Comparison of ENCODE assay signal across 9 mouse cellular contexts in the genomic region with DNA sequence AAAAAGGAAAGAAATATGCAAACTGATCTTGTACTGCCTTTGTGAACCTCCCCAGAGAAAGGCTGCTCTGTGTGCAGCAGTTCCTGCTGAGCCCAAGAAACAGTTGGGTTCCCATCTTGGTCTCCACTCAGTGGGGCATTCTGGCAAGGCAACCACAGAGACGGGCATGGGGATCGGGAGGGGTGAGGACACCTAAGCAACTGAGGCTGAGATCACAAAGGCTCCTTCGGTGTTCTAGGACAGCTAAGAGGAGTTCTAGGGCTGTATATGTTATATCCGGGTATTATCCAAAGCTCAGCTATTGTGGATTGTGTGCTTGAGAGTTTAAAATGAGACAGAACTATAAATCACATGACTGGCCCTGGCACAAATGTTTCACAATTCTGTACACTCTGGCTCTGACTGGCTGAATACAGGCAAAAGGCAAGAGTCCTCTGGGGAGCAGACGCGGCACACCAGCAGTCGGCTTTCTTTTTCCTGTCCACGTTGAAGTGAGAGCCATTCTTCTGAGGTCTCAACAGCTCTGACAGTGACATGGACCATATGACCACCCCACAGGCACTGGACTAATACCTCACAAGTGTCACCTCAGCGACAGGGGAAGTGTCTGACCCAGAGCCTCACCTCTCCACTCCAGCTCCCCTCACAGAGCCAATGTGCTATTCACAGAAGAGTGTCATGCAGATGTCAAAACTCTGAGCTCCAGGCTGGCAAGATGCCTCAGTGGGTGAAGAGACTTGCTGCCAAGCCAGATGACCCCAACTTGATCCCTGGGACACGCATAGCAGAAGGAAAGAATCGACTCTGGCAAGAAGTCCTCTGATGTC.
A peak's percentile ranks its signal among the peaks of the same experiment; 100 is the strongest.
DNase-seq lines count a peak whose midpoint lies in the region; ATAC-seq and TF ChIP-seq lines count a peak whose summit lies in the region.
"Had no signal": no experiment of that assay in that cellular context is flagged by ENCODE, and none has a peak within 500 bp of the region (broad histone marks: within the 10 kb centered on the region; RNA-seq: fewer than 3 reads in every experiment).

No protein-coding gene starts in this region.

- no peak overlapping the region for H3K9ac ChIP-seq in heart, postnatal 0 days (replicated peaks; ENCODE audit: low read depth, low read length)

- H3K9me3 ChIP-seq in heart, postnatal 0 days (replicated peaks; ENCODE audit: control insufficient read depth, low read length), result no peaks in the 10 kb centered on the region
- H3K9me3 ChIP-seq in limb, embryonic 10.5 days (replicated peaks), result no peaks in the 10 kb centered on the region

- peak; percentile 96 for DNase-seq in adipocyte (ENCODE audit: low spot score)
- DNase-seq in adrenal gland, postnatal 14 days, result peak; percentile 78
- peak; percentile 80 for DNase-seq in heart, postnatal 0 days (ENCODE audit: low spot score)
- DNase-seq in limb, embryonic 10.5 days (ENCODE audit: low spot score), result no peak
- no peak for DNase-seq in urinary bladder, postnatal 25 days (ENCODE audit: low spot score)
- no peak for DNase-seq in urinary bladder, postnatal 14 days (ENCODE audit: low spot score)
- no peak for DNase-seq in embryo, embryonic 11 days
- DNase-seq: layer of hippocampus, adult 9-11 months; thymus, adult 18-20 months had no signal

- H3K4me1 ChIP-seq in heart, postnatal 0 days (ENCODE audit: control insufficient read depth, insufficient read depth), result peaks cover 40% of the 10 kb centered on the region
- H3K4me1 ChIP-seq in limb, embryonic 10.5 days, result peaks cover 64% of the 10 kb centered on the region

- peak overlapping the region; percentile 83 for H3K27ac ChIP-seq in heart, postnatal 0 days (ENCODE audit: low read depth)
- peak overlapping the region; percentile 30; the same call in 1 of the 2 replicates for H3K27ac ChIP-seq in limb, embryonic 10.5 days

- no peaks in the 10 kb centered on the region for H3K27me3 ChIP-seq in heart, postnatal 0 days (ENCODE audit: control insufficient read depth, insufficient read depth, low read length)
- no peaks in the 10 kb centered on the region for H3K27me3 ChIP-seq in limb, embryonic 10.5 days (ENCODE audit: low read depth, poor library complexity, severe bottlenecking)

- TF ChIP-seq CTCF in heart, postnatal 0 days (IDR thresholded peaks at IDR 0.05; ENCODE audit: low read depth), result no peak

- peak; percentile 84 for ATAC-seq in heart, postnatal 0 days (ENCODE audit: insufficient read depth, low read depth)

- no peak; the same call in 1 of the 2 replicates for TF ChIP-seq EP300 in heart, postnatal 0 days (IDR thresholded peaks at IDR 0.05; ENCODE audit: low read depth)

- H3K4me3 ChIP-seq in heart, postnatal 0 days (ENCODE audit: low read depth, low read length), result no peak overlapping the region
- no peak overlapping the region for H3K4me3 ChIP-seq in limb, embryonic 10.5 days

- no peaks in the 10 kb centered on the region for H3K36me3 ChIP-seq in heart, postnatal 0 days (replicated peaks; ENCODE audit: control insufficient read depth, insufficient read depth, low read length)
- H3K36me3 ChIP-seq in limb, embryonic 10.5 days, result no peaks in the 10 kb centered on the region

- 23% methylated on average over 11 of the region's 11 CpGs for WGBS in heart, postnatal 0 days
- WGBS in limb, embryonic 10.5 days, result 58% methylated on average over 11 of the region's 11 CpGs

- H3K4me2 ChIP-seq in heart, postnatal 0 days (ENCODE audit: low read depth, low read length), result peak overlapping the region; percentile 17

Comparison
In these comparisons a context has a peak if more than half of its experiments do, and no peak if none do; other contexts are left out.
1. DNase-seq: peak in adipocyte (single experiment), adrenal gland, postnatal 14 days (single experiment) and heart, postnatal 0 days (single experiment); none in limb, embryonic 10.5 days (single experiment), urinary bladder, postnatal 25 days (single experiment), urinary bladder, postnatal 14 days (single experiment) and embryo, embryonic 11 days (single experiment).